Mouse (Mus musculus) layer of hippocampus, adult 11-12 months (tissue): Measurements from ENCODE around the gene Fli1.

Source experiments
- DNase-seq: peaks from one replicate; pipeline ENCODE4 v3.0.0; 2022; ENCODE audit warnings: low spot score

Fli1 gene

GRCm38 (mm10) chr9:32522536-32523245, 20.0 kb downstream of the Fli1 start:
- DNase-seq, result no peak

DNA sequence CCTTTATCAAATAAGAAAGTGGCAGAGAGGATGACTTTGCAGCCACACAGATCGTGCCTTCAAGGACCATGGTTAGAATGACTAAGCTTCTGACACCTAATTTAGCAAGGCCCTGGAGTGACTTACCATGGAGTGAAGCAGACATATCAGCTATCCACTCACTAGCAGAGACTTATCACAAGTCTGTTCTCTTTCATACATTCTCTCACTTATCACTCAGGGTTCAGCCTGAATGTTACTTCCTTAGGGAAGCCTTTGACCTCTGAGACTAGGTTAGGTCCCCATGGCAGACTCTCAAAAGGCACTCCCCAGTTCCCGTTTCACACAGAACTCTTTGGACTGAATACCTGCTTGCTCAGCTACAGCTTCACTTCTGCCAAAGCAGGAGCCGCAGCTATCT, 21.3 kb downstream of the Fli1 start:
- no peak for DNase-seq

GRCm38 (mm10) chr9:32520821-32521220, 21.8 kb downstream of the Fli1 start:
- DNase-seq, result no peak

- DNase-seq, result no peak
Observed at GRCm38 (mm10) chr9:32519101-32520051, 23.3 kb downstream of the Fli1 start.

- DNase-seq, result no peak
Observed at GRCm38 (mm10) chr9:32518351-32519075, 24.1 kb downstream of the Fli1 start.

- DNase-seq, result peak; percentile 31
Observed at GRCm38 (mm10) chr9:32516691-32517090, 26.0 kb downstream of the Fli1 start.

GRCm38 (mm10) chr9:32515894-32516686, 26.6 kb downstream of the Fli1 start:
- DNase-seq, result no peak

DNA sequence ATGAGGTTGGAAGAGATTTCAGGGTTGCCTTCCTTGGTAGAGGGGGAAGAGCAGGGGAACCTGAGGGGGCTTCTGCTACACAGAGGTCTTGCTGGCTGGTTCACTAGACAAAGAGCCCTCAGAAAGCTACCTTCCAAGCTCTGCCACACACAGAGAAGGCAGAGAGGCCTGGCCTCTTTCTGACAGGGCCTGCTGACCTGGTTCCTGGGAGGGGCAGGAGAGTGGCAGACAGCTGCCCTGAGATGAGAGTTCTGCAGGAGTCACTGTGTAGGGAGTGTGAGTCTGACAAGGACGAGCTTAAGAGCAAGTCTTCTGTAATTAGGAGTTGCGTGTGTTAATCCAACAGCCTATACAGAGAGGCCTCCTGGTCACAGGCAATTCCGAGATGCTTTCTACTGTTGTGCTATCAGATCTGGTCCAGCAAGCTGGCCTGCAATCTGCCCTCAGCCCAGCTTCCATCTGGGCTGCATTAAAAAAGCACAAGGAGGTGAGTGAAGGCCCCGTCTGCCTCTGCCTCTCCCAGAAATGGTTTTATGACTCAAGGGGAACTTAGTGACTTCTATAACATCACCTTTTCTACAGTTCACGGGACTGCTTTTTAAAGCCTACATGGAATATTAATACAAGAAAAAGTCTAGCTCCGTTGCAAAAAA, 28.1 kb downstream of the Fli1 start:
- no peak for DNase-seq

DNA sequence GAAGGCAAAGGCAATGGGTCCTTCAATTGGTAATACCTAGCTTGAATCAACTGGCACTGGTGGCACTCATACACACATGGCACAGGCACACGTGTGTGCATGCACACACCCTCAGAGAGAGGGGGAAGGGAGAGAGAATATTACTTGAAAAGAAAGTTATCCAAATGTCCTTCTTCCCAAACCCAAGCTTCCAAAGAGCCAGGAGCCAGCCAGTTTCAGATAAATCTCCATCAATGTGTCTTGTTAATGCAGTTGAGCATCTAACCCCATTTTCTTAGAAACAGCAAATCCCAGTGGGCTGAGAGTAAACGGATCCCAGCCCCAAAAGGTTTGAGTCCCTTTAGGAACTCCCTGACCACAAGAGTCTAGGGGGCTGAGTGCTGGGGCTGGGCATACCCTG, 29.2 kb downstream of the Fli1 start:
- no peak for DNase-seq

- no peak for DNase-seq
Observed at GRCm38 (mm10) chr9:32510454-32511263, 32.0 kb downstream of the Fli1 start.

DNA sequence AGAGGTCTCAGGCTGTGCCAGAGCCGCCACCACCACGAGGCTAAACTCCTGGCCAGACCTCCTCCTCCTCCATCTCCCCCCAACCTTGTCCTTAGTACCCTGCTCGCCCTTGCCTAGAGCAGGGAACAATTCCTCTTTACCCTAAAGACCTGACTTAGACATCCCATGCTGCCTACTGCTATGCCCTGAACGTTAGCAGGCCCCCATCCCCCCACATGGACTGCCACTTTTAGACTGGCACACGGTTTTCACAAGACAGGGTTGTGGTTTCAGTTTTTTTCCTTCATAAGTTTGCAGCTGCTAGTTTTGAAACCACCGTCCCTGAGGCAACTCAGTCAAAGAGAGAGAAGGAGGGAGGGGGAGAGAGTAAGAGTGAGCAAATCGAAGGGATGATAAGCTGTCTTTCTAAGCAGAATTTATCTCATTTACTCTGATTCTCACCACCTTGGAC, 32.9 kb downstream of the Fli1 start:
- DNase-seq, result peak; percentile 32

- peak; percentile 44 for DNase-seq
Observed at GRCm38 (mm10) chr9:32508648-32509047, 34.0 kb downstream of the Fli1 start.

GRCm38 (mm10) chr9:32508118-32508517, 34.5 kb downstream of the Fli1 start:
- no peak for DNase-seq

GRCm38 (mm10) chr9:32506866-32507861, 35.5 kb downstream of the Fli1 start:
- no peak for DNase-seq

DNA sequence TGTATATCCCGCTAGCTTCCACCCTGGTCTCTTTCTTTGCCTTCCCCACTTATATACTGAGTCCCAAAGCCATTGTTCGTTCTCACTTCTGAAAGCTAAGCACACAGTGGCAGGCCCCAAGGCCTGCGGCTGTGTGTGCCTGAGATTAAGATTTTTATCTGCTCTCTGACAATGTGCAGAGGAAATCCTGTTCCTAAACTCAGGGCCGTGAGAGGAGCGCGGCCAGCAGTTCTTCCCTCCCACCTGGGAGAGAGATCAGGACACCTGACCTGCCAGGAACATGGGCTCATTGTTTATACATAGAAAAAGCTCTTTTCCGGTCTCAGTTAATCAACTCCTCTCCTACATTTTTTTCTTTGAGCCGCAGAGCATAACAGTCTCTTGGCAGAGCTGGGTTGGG, 36.5 kb downstream of the Fli1 start:
- no peak for DNase-seq

DNA sequence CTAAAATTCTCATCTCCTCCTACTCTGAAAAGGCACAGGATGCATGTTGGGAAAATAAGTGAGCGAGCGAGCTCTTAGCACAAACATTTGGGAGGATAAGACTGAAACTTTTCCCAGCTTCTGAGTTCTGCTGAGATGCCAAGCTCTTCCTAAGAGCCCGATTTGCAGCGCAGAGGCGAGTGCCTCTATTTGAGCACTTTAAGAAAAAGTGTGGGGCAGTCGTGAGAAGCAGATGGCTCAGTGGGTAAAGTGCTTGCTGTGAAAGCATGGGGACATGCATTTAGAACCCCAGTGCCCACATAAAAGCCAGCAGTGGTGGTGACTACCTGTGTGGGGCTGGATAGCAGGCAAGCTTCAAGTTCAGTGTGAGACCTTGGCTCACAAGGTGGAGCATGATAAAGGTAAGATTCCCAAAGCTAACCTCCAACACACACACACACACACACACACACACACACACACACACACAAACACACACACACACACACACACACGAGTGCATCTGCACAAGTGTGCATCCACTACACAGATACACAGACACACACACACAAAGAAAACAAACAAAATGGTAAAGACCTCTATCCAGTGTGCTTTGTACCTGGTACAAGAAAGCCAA, 37.1 kb downstream of the Fli1 start:
- no peak for DNase-seq

DNA sequence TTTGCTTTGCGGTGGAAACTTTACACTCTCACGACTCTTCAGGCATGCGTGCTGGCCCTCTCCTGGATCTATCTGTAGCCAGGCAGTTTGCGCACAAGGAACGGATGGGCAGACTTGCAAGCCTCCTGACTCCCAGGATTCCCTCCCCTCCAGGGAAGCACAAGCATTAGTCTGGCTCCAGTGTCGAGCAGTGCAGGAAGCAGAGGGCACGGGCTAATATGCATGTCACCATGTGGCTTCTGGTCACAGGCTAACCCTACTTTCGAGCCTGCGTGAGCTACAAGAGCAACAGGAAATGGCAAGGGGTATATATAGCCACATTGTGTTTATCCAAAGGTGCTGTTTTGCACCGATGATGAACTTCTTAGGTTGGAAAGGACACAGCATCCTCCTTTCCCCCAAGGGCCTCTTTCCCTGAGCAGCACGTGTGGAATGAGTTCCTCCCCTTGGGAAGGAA, 38.6 kb downstream of the Fli1 start:
- no peak for DNase-seq

- DNase-seq, result no peak
Observed at GRCm38 (mm10) chr9:32503423-32503822, 39.2 kb downstream of the Fli1 start.
